Mouse (Mus musculus): Measurements from ENCODE around the gene 4930519G04Rik. TPM values are rescaled to one million over a fixed set of nuclear protein-coding genes. Genes with fewer than 3 reads are reported as not detected.

Gene 4930519G04Rik
- polyA plus RNA-seq, 1 experiment from 2014 or later: not detected

DNA sequence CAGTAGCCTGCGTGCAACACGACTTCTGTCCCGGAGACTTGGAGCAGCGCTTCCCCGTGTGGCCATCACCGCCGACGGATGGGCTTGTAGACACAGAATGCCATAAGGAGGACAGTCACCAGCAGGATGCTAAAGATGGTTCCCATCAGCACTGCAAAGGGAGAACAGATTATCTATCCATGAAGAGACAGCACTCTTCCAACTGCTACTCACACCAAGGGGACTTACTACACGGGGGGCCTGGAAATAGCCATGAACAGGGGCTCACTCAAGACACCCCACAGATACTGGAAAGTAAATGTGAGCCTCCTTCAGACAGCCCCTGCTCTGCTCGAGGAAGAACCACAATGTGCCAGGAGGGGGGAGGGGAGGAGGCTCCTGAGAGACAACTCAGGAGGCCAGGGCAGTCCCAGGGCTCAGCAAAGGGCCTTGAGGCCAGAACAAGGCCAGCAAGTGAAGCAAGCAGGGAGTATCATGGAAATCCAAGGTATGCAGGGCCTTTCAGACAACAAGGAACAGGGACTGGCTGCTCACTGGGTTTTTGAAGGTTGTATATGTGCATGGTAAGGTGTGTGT is 44.2 kb upstream of the 4930519G04Rik start:
- 77% methylated on average over 10 of the region's 10 CpGs for WGBS
- Histone ChIP-seq H3K9me3 (ENCODE audit: control insufficient read depth, low read length) (no peaks in the 10 kb centered on the region), H3K27me3 (ENCODE audit: control insufficient read depth, insufficient read depth, low read length) (no peaks in the 10 kb centered on the region), H3K27ac (no peak overlapping the region), H3K4me3 (replicated peaks; ENCODE audit: low read length) (no peak overlapping the region), H3K9ac (no peak overlapping the region), H3K4me1 (replicated peaks; ENCODE audit: control insufficient read depth, insufficient read depth, low read length) (peaks cover 17% of the 10 kb centered on the region; the same call in 1 of the 2 replicates), H3K4me2 (replicated peaks) (no peak overlapping the region), H3K36me3 (replicated peaks; ENCODE audit: control insufficient read depth, insufficient read depth) (peaks cover 66% of the 10 kb centered on the region)
- DNase-seq (ENCODE audit: low spot score) (no peak), ATAC-seq (ENCODE audit: low FRiP score) (no peak)

DNA sequence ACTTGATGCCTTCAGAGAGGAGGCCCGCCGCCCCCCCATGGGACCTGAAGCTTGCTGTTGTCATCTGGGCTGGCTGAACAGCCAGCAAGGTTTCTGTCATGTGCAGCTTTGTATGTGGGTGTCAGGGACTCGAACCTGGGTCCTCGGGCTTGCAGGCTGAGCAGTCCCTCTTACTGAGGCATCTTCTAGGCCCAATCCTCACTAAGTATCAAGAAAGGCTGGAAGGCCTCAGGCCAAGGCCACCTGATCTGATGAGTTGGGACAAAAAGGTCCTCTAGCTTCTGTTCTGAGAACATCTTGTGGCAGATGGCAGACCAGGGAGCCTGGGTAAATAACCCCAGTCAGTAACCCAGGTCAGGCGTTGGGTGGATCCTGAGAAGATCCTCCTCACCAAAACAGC is 43.6 kb upstream of the 4930519G04Rik start:
- Histone ChIP-seq H3K36me3 (replicated peaks; ENCODE audit: control insufficient read depth, insufficient read depth) (peaks cover 61% of the 10 kb centered on the region), H3K27me3 (ENCODE audit: control insufficient read depth, insufficient read depth, low read length) (no peaks in the 10 kb centered on the region), H3K4me1 (replicated peaks; ENCODE audit: control insufficient read depth, insufficient read depth, low read length) (peaks cover 17% of the 10 kb centered on the region; the same call in 1 of the 2 replicates), H3K9ac (no peak overlapping the region), H3K4me2 (replicated peaks) (no peak overlapping the region), H3K9me3 (ENCODE audit: control insufficient read depth, low read length) (no peaks in the 10 kb centered on the region), H3K4me3 (replicated peaks; ENCODE audit: low read length) (no peak overlapping the region), H3K27ac (no peak overlapping the region)
- DNase-seq (ENCODE audit: low spot score): no peak
- no peak for ATAC-seq (ENCODE audit: low FRiP score)
- WGBS: 95% methylated on average over 5 of the region's 5 CpGs

DNA sequence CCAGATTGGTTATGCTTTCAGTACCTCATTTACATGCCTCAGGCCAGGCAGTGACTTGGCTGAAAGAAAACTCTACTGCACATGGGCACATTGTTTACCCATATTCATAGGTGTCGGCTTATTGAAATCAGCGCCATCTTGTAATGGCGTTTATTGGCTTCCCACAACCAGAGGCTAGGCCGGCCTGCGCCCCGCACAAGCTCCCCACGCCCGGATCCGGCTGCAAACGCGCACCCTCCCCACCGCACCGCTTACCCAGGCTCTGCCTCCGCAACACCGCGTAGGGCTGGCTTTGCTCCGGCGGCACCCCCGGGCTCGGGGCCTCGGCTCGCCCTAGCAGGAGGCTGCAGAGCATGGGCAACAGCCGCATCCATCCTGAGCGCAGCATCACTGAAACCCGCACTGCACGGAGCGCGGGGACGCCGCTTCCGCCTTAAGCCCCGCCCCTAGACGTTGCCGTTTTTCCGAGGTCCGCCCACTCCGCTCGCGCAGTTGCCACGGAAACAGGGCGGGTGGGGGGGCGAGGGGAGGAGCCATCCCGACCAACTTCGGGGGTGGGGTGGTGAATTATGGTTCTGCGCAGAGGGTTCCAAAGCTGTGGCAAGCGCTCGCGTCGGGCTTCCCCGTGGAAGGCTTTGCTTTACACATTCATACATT is 39.8 kb upstream of the 4930519G04Rik start:
- Histone ChIP-seq H3K9me3 (ENCODE audit: control insufficient read depth, low read length) (no peaks in the 10 kb centered on the region), H3K36me3 (replicated peaks; ENCODE audit: control insufficient read depth, insufficient read depth) (peaks cover 23% of the 10 kb centered on the region; the same call in 1 of the 2 replicates), H3K27ac (peak overlapping the region; percentile 99), H3K4me3 (replicated peaks; ENCODE audit: low read length) (peak overlapping the region; percentile 91), H3K27me3 (ENCODE audit: control insufficient read depth, insufficient read depth, low read length) (no peaks in the 10 kb centered on the region), H3K4me2 (replicated peaks) (peak overlapping the region; percentile 81), H3K9ac (peak overlapping the region; percentile 90), H3K4me1 (replicated peaks; ENCODE audit: control insufficient read depth, insufficient read depth, low read length) (peaks cover 17% of the 10 kb centered on the region; the same call in 1 of the 2 replicates)
- ATAC-seq (ENCODE audit: low FRiP score) (peak; percentile 96), DNase-seq (ENCODE audit: low spot score) (peak; percentile 94)
- WGBS: under 1% methylated on average over 50 of the region's 50 CpGs

DNA sequence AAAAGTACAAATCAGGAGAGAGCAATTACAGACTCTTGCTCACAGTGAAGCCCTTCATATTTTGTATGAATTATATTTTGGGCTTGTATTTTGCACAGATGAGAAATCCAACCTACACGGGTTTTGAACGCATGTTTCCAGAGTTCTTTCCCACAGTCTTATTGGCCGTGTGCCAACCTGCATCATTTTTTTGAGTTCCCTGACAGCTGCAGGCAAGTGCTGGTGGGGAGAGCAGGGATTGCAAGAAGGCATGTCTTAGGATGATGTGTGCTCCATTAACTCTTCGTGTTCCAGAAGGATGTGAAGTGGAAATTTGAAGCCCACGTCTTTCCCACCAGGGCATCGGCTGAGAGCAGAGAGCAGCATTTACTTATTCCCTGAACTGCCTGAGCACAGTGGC is 36.9 kb upstream of the 4930519G04Rik start:
- H3K36me3 ChIP-seq (replicated peaks; ENCODE audit: control insufficient read depth, insufficient read depth): no peaks in the 10 kb centered on the region
- H3K4me2 ChIP-seq (replicated peaks): no peak overlapping the region
- H3K27me3 ChIP-seq (ENCODE audit: control insufficient read depth, insufficient read depth, low read length): no peaks in the 10 kb centered on the region
- no peak overlapping the region for H3K9ac ChIP-seq
- H3K27ac ChIP-seq: no peak overlapping the region
- DNase-seq (ENCODE audit: low spot score) (no peak), ATAC-seq (ENCODE audit: low FRiP score) (no peak)
- 65% methylated on average over 6 of the region's 6 CpGs for WGBS
- H3K4me1 ChIP-seq (replicated peaks; ENCODE audit: control insufficient read depth, insufficient read depth, low read length): peaks cover 14% of the 10 kb centered on the region; the same call in 1 of the 2 replicates
- no peak overlapping the region for H3K4me3 ChIP-seq (replicated peaks; ENCODE audit: low read length)
- no peaks in the 10 kb centered on the region for H3K9me3 ChIP-seq (ENCODE audit: control insufficient read depth, low read length)

DNA sequence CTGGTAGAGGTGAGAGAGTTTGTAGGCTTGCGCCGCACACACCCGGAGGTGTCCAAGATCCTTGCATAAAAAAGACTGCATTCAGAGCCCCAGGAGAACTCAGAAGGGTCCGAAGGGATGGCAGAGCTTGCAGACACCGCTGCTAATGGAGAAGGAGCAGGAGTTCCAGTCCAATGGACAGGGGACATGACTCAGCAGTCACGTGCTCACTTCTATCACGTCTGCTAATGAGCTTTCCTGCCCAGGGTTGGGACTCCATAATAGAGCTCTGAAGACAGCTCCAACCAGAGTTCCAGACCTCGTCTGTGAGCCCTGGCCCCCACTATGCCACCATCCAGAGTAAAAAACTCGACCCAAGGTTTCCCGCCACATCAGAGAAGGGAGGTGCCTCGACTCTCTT is 35.3 kb upstream of the 4930519G04Rik start:
- no peaks in the 10 kb centered on the region for H3K36me3 ChIP-seq (replicated peaks; ENCODE audit: control insufficient read depth, insufficient read depth)
- no peak overlapping the region for H3K27ac ChIP-seq
- no peaks in the 10 kb centered on the region; the same call in 1 of the 2 replicates for H3K4me1 ChIP-seq (replicated peaks; ENCODE audit: control insufficient read depth, insufficient read depth, low read length)
- H3K27me3 ChIP-seq (ENCODE audit: control insufficient read depth, insufficient read depth, low read length): peaks cover 2% of the 10 kb centered on the region; the same call in 1 of the 2 replicates
- no peak for DNase-seq (ENCODE audit: low spot score)
- H3K4me2 ChIP-seq (replicated peaks): no peak overlapping the region
- H3K4me3 ChIP-seq (replicated peaks; ENCODE audit: low read length): no peak overlapping the region
- 72% methylated on average over 10 of the region's 11 CpGs for WGBS
- ATAC-seq (ENCODE audit: low FRiP score): no peak
- H3K9ac ChIP-seq: no peak overlapping the region
- H3K9me3 ChIP-seq (ENCODE audit: control insufficient read depth, low read length): no peaks in the 10 kb centered on the region

DNA sequence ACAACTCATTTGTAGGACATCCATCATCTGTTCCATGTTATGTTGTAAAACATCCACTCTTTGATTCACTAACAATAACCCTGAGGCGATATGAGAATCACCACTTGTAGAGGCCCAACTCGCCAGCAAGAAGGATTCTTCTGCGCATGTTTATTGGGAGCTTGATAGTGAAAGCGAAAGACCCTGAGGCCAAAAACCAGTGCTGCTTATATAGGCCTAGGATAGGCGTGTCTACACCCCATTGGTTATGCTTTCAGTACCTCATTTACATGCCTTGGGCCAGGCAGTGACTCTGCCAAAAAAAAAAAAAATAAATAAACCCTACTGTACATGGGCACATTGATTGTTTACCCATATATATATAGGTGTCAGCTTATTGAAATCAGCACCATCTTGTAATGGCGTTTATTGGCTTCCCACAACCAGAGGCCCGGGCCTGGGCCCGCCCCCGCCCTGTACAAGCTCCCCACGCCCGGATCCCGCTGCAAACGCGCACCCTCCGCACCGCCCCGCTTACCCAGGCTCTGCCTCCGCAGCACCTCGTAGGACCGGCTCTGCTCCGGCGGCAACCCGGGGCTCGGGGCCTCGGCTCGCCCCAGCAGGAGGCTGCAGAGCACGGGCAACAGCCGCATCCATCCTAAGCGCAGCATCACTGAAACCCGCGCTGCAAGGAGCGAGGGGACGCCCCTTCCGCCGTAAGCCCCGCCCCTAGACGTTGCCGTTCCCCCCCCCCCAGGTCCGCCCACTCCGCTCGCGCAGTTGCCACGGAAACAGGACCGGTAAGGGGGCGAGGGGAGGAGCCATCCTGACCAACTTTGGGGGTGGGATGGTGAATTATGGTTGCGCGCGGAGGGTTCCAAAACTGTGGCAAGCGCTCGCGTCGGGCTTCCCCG is 30.4 kb upstream of the 4930519G04Rik start, which contains the start of gene 1500011B03Rik:
Gene 1500011B03Rik, minus strand, starts transcription at position 673 of the 893 bp plus-strand sequence.
- peak; percentile 93 for ATAC-seq (ENCODE audit: low FRiP score)
- peak within 1 kb of the TSS; percentile 83 for H3K9ac ChIP-seq
- WGBS: 7% methylated on average over 53 of the region's 53 CpGs
- H3K36me3 ChIP-seq (replicated peaks; ENCODE audit: control insufficient read depth, insufficient read depth): no peaks in the 10 kb centered on the region
- peak within 1 kb of the TSS; percentile 64 for H3K4me2 ChIP-seq (replicated peaks)
- peak; percentile 80 for DNase-seq (ENCODE audit: low spot score)
- peak within 1 kb of the TSS; percentile 79 for H3K4me3 ChIP-seq (replicated peaks; ENCODE audit: low read length)
- H3K27ac ChIP-seq: peak within 1 kb of the TSS; percentile 86
- H3K27me3 ChIP-seq (ENCODE audit: control insufficient read depth, insufficient read depth, low read length): peaks cover 3% of the 10 kb centered on the region; the same call in 1 of the 2 replicates
- peaks cover 4% of the 10 kb centered on the region; the same call in 1 of the 2 replicates for H3K4me1 ChIP-seq (replicated peaks; ENCODE audit: control insufficient read depth, insufficient read depth, low read length)
- H3K9me3 ChIP-seq (ENCODE audit: control insufficient read depth, low read length): no peaks in the 10 kb centered on the region

DNA sequence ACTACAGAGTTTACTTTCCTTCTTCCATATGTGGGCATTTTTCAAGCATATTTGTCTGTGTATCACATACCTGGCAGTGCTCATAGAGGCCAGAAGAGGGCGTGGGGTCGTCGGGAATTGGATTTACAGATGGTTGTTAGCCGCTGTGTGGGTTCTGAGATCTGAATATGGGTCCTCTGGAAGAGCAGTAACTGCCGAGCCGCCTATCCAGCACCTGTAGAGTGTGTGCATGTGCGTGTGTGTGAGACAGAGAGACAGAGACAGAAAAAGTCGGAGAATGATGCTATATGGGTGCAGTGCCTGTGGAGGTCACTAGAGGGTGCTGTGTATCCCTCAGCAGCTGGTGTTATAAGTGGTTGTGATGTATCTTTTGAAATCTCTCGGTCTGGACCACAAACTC is 29.3 kb upstream of the 4930519G04Rik start:
- Histone ChIP-seq H3K4me1 (replicated peaks; ENCODE audit: control insufficient read depth, insufficient read depth, low read length) (peaks cover 4% of the 10 kb centered on the region; the same call in 1 of the 2 replicates), H3K9ac (no peak overlapping the region), H3K27ac (no peak overlapping the region), H3K4me3 (replicated peaks; ENCODE audit: low read length) (no peak overlapping the region), H3K36me3 (replicated peaks; ENCODE audit: control insufficient read depth, insufficient read depth) (no peaks in the 10 kb centered on the region), H3K9me3 (ENCODE audit: control insufficient read depth, low read length) (no peaks in the 10 kb centered on the region), H3K4me2 (replicated peaks) (0 out of 2 replicates have a peak overlapping the region, but pooled peaks have one; percentile 64), H3K27me3 (ENCODE audit: control insufficient read depth, insufficient read depth, low read length) (peaks cover 3% of the 10 kb centered on the region; the same call in 1 of the 2 replicates)
- ATAC-seq (ENCODE audit: low FRiP score) (no peak), DNase-seq (ENCODE audit: low spot score) (peak; percentile 58)
- 20% methylated on average over 9 of the region's 9 CpGs for WGBS

DNA sequence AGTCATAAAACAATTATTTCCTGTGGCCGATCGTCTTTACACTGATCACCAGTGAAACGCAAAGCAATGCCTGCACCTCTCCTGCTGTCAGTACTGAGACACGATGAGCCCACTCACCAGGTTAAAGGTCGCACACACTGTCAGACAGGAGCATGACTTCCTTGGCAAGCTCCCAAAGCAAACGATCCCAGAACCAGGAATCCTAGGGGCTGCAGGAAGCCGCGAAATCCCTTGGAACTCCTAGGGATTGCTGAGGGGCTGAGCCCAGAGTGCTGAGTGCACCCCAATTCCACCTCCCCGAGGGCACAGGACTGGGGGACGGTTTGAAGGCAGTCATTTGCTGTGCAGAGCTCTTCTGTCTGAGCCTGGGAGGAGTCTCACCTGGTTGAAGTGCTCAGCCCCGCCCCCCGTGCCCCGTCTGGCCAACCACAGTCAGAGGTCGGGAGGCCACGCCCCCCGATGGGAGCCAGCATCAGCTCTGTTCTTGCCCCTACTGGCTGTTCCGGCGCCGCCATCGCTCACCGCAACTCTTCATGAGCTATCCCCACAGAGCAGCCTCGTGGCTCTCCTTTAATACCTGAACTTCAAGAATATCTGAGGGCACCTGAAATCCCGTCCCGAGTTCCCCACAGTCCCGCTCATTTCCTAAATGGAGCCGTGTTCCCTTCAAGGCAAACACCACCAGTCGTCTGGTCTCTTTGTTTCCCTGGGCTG is 27.3 kb upstream of the 4930519G04Rik start:
- Histone ChIP-seq H3K9ac (peak overlapping the region; percentile 40), H3K36me3 (replicated peaks; ENCODE audit: control insufficient read depth, insufficient read depth) (no peaks in the 10 kb centered on the region), H3K4me1 (replicated peaks; ENCODE audit: control insufficient read depth, insufficient read depth, low read length) (peaks cover 4% of the 10 kb centered on the region; the same call in 1 of the 2 replicates), H3K4me3 (replicated peaks; ENCODE audit: low read length) (peak overlapping the region; percentile 28), H3K27me3 (ENCODE audit: control insufficient read depth, insufficient read depth, low read length) (peaks cover 3% of the 10 kb centered on the region; the same call in 1 of the 2 replicates), H3K27ac (peak overlapping the region; percentile 63), H3K9me3 (ENCODE audit: control insufficient read depth, low read length) (no peaks in the 10 kb centered on the region), H3K4me2 (replicated peaks) (peak overlapping the region; percentile 61)
- 10% methylated on average over 27 of the region's 27 CpGs for WGBS
- peak; percentile 76 for ATAC-seq (ENCODE audit: low FRiP score)
- peak; percentile 81 for DNase-seq (ENCODE audit: low spot score)

Measured in hindbrain, embryonic 14.5 days (tissue).